Mouse (Mus musculus) cerebellum, adult 9-10 months (tissue): ENCODE measurements around the gene Rad51b.

Experiments used
- DNase-seq: peaks from one replicate; pipeline ENCODE4 v3.0.0; 2022

Gene Rad51b

DNA sequence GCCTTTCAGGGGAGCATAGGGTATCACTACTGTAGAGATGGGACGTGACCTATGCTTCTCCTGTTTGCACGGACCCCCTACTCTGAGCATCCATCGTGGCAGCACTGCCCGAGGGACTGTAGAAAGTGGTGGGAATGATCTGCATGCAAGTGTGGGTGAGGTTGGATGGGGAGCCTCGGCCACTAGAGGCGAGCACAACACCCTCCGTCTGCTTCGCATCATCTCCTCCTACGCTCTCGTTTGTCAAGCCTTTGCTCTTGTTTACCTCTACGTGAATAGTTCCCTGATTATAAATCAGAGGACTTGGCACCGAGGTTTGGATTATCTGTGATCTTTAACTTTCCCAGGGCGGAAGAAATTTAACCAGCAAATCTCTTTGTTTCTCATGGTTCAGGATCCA is 551.5 kb downstream of the Rad51b start:
- no peak for DNase-seq

DNA sequence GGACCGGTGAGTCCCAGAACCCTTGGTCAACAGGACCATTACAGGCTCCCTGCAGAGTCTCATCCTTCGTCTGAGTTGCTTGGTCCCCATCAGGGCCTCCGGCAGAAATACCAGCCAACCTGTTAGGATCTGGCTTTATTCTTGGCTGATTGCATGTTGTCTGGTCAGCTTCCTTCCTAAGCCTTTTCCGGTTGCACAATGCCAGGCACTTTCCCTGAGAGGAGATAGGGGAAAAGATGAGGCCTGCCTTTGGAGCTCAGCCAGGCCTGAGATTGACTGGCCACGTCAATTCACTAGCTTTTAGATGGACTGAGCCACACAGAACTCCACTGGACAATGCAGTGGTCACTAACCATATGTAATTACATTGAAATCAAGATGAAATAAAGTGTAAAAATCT is 552.9 kb downstream of the Rad51b start:
- no peak for DNase-seq

DNA sequence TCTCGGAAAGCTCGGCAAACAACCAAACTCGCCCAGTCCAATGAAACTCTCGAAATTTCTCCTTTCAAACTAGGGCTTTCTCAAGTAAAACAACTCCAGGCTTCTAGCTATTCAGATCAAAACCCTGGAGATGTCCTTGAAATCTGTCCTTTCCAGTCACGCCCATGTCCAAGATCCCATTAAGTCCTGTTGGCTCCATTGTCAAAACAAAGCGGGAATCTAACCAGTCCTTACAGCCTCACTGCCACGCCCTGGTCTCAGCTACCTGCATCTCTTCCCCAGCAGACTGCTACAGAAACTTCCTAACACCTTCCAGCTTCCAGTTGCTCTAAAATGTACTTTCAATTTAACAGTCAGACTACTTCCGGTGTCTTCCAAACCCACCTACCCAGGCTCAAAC is 554.8 kb downstream of the Rad51b start:
- DNase-seq: no peak

DNA sequence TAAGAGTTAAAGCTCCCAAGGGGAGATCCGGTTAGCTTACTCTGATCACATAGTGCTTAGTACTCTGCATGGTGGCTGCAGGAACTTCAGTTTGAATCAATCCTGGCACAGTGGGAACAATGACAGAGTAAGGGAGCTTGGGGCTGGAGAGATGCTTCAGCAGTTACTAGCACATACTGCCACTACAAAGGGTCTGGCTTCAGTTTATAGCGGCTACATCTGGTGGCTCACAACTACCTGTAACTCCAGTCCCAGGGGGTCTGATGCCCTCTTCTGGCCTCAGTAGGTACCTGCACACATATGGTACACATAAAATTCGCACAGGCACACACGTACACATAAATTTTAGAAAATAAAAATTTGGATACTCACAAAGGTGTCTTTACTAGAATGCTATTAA is 555.5 kb downstream of the Rad51b start:
- no peak for DNase-seq

DNA sequence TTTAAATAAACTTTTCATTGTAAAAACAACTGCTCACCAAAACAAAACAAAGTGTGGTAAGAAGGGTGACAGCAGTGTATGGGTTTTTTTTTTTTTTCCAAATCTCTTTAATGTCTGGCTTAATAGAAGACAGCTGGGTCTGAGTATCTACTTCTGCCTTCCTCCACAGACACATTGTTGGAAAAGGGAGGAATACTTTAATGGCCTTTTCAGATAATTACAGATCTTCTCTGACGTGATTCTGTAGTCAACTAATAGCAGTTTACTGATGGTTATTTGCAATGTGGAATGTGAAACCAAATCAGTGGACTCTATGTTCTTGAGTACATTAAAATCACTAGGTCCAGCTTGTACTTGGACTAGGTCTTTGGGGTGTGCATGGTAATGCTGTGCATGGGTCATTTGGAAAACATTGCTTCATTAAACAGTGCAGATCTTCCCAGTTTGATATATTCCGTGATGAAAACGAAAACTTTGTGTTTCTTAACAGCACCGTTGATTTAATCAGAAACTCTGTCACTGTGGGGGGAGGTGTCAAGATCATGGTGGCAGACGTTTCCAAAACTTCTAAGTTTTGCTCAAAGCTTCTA is 556.9 kb downstream of the Rad51b start:
- DNase-seq: no peak

DNA sequence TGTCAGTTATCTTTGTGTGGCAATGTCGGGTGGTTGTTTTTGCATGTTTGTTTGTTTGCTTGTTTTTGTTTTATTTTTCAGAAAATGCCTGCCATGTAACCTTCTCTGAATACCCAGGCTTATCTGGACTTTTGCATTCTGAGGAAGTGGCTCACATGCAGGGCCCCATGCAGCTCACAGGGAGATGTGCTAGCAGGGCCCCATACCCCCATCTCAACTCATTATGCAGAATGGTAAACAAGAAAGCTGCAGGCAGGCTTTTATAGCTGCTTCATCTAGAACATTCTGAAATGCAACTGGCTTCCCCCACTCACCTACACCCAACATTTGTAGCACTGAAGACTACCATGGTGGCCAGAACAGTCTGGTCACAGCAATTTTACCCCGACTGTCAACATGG is 557.4 kb downstream of the Rad51b start:
- DNase-seq: no peak

DNA sequence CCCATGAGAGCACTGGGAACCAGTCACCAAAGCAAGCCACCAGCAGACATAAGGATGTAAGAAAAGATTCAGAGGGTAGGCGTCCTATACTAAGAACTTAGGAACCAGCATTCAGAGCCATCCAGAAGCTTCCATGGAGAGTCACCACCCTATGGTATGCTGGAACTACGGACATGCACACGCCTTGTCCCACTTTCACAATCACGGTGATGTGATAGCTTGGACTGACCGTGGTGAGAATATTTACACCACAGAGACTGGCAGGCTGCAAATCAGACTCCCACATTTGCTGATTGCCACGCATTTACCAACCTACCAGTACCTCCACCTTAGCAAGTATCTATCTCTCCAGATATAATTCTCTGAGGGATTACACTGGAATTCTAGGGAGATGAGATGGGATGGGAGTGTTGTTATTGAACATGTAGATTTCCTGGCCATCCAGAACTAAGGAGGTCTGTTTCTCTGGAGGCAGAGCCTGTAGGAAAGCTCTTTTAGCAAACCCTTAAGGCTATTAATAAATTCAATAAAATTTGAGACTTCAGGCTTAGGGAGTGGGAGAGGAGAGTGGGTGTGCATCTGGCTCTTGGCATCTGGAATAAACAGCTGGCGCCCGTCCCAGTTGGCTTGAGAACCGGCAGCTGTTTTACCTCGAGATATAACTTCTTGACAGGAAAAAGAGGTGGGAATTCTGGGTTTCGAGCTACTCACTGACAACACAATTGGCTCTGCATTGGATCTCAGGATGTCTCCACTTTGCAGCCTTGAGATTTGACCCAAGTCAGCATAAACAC is 559.2 kb downstream of the Rad51b start:
- no peak for DNase-seq

DNA sequence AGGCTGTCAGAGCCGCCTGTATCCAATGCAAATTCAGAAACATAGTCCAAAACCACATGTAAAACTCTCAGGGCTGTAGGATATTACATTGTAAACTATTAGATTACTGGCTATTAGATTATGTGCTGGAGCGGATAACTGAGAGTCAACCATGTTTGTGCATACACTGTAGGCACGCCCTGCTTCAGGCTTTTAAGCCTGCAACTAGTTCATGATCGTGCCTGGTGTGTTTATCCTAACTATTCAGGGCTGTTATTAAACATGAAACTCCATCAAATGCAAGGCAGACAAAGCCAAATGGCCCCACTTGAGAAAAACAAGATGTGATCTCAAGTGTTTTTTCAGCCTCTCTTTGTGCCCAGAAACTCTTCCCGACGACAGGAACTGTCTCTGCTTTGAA is 560.6 kb downstream of the Rad51b start:
- DNase-seq: no peak

DNA sequence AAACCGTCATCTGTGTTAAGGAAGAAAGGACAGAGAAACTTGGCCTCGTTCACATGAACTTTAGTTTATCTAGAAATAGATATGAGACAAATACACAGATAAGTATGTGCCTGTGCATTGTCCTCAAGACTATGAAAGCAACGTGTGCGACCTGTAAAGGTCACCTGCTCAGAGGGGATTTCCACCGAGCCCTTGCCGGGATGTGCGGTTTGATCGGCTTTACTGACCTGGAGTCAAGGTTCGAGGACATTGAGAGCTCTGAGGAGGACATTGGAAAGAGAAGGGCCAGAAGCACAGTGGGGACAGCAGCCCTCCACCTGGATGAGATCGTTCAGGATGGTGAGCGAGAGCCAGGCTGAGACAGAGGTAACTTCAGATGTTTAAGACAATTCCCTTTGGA is 561.3 kb downstream of the Rad51b start:
- no peak for DNase-seq

DNA sequence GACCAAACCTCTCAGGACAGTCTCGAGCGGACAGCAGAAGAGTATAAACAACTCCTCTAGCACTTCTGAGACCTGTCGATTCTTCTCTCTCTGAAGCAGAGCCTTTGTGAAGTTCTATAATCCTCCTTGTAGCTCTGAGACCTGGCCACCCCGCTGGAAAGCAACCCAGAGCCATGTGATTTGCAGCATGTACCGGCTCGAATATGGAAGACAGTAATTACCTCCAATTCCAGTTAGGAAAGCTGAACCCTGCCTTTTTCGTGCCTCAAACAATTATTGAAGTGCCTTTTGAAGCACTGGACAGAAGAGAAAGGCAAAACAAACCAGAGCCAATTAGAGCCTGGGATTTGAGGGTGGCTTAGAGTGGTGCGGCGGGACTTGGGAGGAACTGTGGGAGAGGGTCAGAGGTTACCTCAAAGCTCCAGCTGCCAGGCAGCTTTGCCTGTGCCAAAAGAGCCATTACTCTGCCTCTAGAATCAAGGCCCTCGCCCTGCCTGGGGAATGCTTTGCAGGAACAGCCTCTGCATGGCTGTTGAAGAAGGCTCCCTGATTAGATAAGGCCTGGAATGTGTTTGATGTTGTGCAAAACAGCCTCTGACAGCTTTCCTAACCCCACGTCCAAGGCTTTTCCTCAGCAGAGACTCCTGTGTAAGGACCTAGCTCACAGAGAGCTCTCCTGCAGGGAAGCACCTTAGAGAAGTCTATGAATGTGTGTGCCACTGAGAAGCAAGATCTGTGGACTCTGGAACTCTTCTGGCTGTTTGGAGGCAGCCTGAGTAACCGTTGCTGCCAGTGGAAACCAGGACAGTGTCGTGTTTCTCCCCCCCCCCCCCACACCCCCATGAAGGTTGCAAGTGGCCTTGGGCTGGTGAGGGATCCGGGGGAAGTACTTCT is 562.5 kb downstream of the Rad51b start:
- no peak for DNase-seq

DNA sequence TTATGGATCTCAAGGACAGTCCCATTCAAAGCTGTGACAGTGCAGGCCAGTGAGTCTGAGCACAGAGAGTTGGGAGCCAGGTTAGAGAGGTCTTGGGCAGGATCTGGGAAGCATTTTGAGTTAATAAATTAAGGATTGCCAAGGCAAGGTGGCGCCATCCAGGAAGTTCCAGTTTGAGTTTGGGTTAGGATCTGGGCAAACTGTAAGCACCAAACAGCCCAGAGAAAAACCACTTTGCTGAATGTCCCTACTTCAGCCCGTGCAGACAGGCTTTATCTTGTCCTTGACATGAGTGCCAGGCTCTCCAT is 563.1 kb downstream of the Rad51b start:
- no peak for DNase-seq
